Mouse (Mus musculus) neural tube, embryonic 12.5 days (tissue): ENCODE measurements around the gene Fhl2. TPM values are rescaled to one million over a fixed set of nuclear protein-coding genes. Genes with fewer than 3 reads are reported as not detected.
"Not testable (repeated sequence)": the region's sequence is repeated elsewhere in the genome, so short reads cannot be mapped to it uniquely, and the experiment has no call there.

Source experiments
- ATAC-seq: fragments of 200-750 bp; cut with Nextera tagmentation; 2 replicates; pipeline ENCODE4 v1.8.0; 2017; ENCODE audit warnings: low read depth, mild to moderate bottlenecking, moderate TSS enrichment, moderate library complexity; ENCODE audit not compliant: low FRiP score
- H3K27ac ChIP-seq: fragments of 300-500 bp; sonication (generic); 2 replicates; pipeline ENCODE4 v1.5.1; 2016
- H3K27me3 ChIP-seq: fragments of 300-500 bp; sonication (generic); replicated peaks from 2 replicates; pipeline ENCODE4 v1.6.1; 2016; ENCODE audit warnings: mild to moderate bottlenecking
- H3K36me3 ChIP-seq: fragments of 300-500 bp; sonication (generic); 2 replicates; pipeline ENCODE4 v1.6.1; 2016; ENCODE audit warnings: mild to moderate bottlenecking
- H3K4me1 ChIP-seq: fragments of 300-500 bp; sonication (generic); 2 replicates; pipeline ENCODE4 v1.6.1; 2016
- H3K4me2 ChIP-seq: fragments of 300-500 bp; sonication (generic); replicated peaks from 2 replicates; pipeline ENCODE4 v1.6.1; 2016; ENCODE audit warnings: mild to moderate bottlenecking
- H3K4me3 ChIP-seq: fragments of 300-500 bp; sonication (generic); 2 replicates; pipeline ENCODE4 v1.5.1; 2016
- H3K9ac ChIP-seq: fragments of 300-500 bp; sonication (generic); 2 replicates; pipeline ENCODE4 v1.6.1; 2016; ENCODE audit warnings: mild to moderate bottlenecking
- H3K9me3 ChIP-seq: fragments of 300-500 bp; sonication (generic); 2 replicates; pipeline ENCODE4 v1.6.1; 2016; ENCODE audit warnings: mild to moderate bottlenecking
- WGBS: fragments of 180-500 bp; shearing (Covaris S2); methylation state at CpG from one replicate; pipeline ENCODE4 v1.1.7; 2016; 5-methylcytosine and 5-hydroxymethylcytosine counted together
- polyA plus RNA-seq: library from polyadenylated mRNA; unstranded; fragments of >200 nt; fragmentation: Nextera tagmentation; extraction: Ambion mirVana; gene quantifications from 2 replicates; pipeline ENCODE4 v1.2.1, GENCODE M21; 2016

The Fhl2 gene
- polyA plus RNA-seq, 1 experiment from 2014 or later = 16.8 TPM

DNA sequence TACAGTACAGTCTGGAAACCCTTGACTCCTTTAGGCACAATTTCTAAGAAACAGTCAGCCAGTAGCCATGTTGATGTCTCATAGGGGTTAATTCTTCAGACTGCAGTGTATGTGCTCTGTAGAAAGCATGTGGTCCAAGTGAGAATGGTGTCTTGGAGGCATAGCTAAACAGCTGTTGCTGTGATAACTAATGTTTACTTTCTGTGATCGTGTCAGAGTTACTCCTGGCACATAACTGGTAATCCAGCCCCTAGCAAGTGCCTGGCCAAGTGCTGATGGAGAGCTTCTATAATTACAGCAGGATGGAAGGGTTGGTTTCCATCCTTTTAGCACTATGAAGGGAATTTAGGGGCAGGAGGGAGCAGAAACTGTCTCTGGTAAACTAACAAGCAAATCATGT lies 14.5 kb upstream of the Fhl2 start:
- Histone ChIP-seq H3K4me1 (no peaks in the 10 kb centered on the region), H3K27ac (no peak overlapping the region), H3K9me3 (no peaks in the 10 kb centered on the region), H3K27me3 (no peaks in the 10 kb centered on the region), H3K9ac (no peak overlapping the region), H3K36me3 (no peaks in the 10 kb centered on the region), H3K4me2 (no peak overlapping the region), H3K4me3 (no peak overlapping the region)
- WGBS = 78% methylated on average over 1 of the region's 1 CpGs
- no peak for ATAC-seq

DNA sequence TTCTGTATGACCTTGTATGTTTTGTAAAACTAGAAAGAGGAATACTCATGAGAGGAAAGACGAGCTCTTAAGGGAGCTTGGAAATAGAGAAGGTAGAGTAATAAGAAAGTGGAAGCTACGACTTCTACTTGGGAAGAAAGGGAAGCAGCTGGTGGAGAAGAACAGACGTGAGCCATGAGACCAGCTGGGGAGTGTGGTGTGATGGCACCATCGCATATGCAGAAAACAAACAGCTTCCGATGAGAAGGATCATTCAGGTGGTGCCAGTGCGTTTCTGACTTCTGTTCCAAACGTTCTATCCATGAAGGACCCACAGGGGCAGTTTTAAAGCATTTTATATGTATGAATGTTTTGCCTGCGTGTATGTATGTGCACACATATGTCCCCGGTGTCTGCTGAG lies 13.5 kb upstream of the Fhl2 start:
- Histone ChIP-seq H3K4me3 (no peak overlapping the region), H3K27me3 (no peaks in the 10 kb centered on the region), H3K9ac (no peak overlapping the region), H3K9me3 (no peaks in the 10 kb centered on the region), H3K36me3 (no peaks in the 10 kb centered on the region), H3K4me1 (no peaks in the 10 kb centered on the region), H3K27ac (no peak overlapping the region), H3K4me2 (no peak overlapping the region)
- ATAC-seq = no peak
- 86% methylated on average over 9 of the region's 9 CpGs for WGBS

- Histone ChIP-seq H3K4me1 (no peaks in the 10 kb centered on the region), H3K9ac (no peak overlapping the region), H3K9me3 (no peaks in the 10 kb centered on the region), H3K27ac (no peak overlapping the region), H3K27me3 (no peaks in the 10 kb centered on the region), H3K36me3 (no peaks in the 10 kb centered on the region), H3K4me3 (no peak overlapping the region), H3K4me2 (no peak overlapping the region)
- WGBS = 85% methylated on average over 1 of the region's 1 CpGs
- no peak for ATAC-seq
Measured at GRCm38 (mm10) chr1:43207147-43207546, 10.4 kb upstream of the Fhl2 start.

- H3K4me3 ChIP-seq = no peak overlapping the region
- H3K9me3 ChIP-seq = no peaks in the 10 kb centered on the region
- H3K27me3 ChIP-seq = no peaks in the 10 kb centered on the region
- 59% methylated on average over 5 of the region's 5 CpGs for WGBS
- no peak overlapping the region for H3K4me2 ChIP-seq
- no peak for ATAC-seq
- no peak overlapping the region for H3K9ac ChIP-seq
- no peak overlapping the region for H3K27ac ChIP-seq
- H3K4me1 ChIP-seq = no peaks in the 10 kb centered on the region
- no peaks in the 10 kb centered on the region for H3K36me3 ChIP-seq
Measured at GRCm38 (mm10) chr1:43203282-43203681, 6.5 kb upstream of the Fhl2 start.

DNA sequence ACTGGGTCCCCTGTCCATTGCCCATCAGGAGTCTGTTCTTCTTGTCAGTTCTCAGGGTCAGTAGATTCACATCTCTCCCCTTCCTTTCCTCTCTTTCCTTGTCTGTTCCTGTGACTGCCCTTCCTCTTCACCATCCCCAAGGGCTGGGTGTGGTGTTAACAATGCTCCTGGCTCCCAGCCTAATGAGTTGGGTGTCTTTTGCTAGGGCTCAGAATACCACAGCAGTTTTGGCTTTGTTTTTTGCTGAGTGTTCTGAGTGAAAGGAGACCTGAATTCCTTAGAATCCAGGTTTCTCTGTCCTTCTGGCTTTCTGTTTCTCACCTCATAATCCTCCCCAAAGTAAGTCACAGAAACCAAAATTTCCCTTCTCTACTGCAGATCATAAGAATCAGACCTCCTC lies 5.4 kb upstream of the Fhl2 start:
- Histone ChIP-seq H3K27me3 (no peaks in the 10 kb centered on the region), H3K36me3 (no peaks in the 10 kb centered on the region), H3K9me3 (no peaks in the 10 kb centered on the region), H3K27ac (no peak overlapping the region), H3K4me2 (no peak overlapping the region), H3K4me1 (no peaks in the 10 kb centered on the region), H3K4me3 (no peak overlapping the region), H3K9ac (no peak overlapping the region)
- ATAC-seq = no peak

- Histone ChIP-seq H3K4me2 (no peak overlapping the region), H3K27me3 (no peaks in the 10 kb centered on the region), H3K4me3 (no peak overlapping the region), H3K27ac (no peak overlapping the region), H3K9ac (no peak overlapping the region), H3K4me1 (no peaks in the 10 kb centered on the region), H3K36me3 (no peaks in the 10 kb centered on the region), H3K9me3 (no peaks in the 10 kb centered on the region)
- WGBS = 78% methylated on average over 2 of the region's 2 CpGs
- no peak for ATAC-seq
Measured at GRCm38 (mm10) chr1:43201796-43202195, 5.0 kb upstream of the Fhl2 start.

DNA sequence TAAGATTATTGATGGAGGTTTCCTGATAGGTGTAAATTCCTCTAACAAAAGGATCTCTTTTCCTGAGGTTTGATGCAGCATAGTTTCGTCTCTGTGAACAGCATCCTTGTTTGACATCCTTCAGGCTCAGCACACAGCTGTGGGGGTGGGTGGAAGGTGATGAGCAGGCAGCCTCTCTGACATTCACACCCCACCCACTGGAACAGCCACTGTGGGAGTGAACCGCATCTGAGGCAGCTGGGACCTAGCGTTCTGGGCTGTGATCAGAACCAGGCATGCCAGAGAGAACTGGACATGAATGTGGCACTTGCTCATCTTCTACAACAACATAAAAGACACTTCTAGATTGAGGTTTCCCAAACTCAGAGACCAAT lies 3.1 kb upstream of the Fhl2 start:
- no peak overlapping the region for H3K27ac ChIP-seq
- H3K4me3 ChIP-seq = no peak overlapping the region
- no peak for ATAC-seq
- no peaks in the 10 kb centered on the region for H3K4me1 ChIP-seq
- no peak overlapping the region for H3K4me2 ChIP-seq
- H3K27me3 ChIP-seq = no peaks in the 10 kb centered on the region
- 85% methylated on average over 3 of the region's 3 CpGs for WGBS
- no peaks in the 10 kb centered on the region for H3K36me3 ChIP-seq
- no peaks in the 10 kb centered on the region for H3K9me3 ChIP-seq
- H3K9ac ChIP-seq = no peak overlapping the region

GRCm38 (mm10) chr1:43199210-43199866 lies 2.6 kb upstream of the Fhl2 start:
- Histone ChIP-seq H3K4me2 (no peak overlapping the region), H3K27ac (no peak overlapping the region), H3K36me3 (no peaks in the 10 kb centered on the region), H3K27me3 (no peaks in the 10 kb centered on the region), H3K4me1 (no peaks in the 10 kb centered on the region), H3K9me3 (no peaks in the 10 kb centered on the region), H3K9ac (no peak overlapping the region), H3K4me3 (no peak overlapping the region)
- WGBS = 90% methylated on average over 3 of the region's 3 CpGs
- no peak for ATAC-seq

- no peak overlapping the region for H3K4me3 ChIP-seq
- no peaks in the 10 kb centered on the region for H3K36me3 ChIP-seq
- ATAC-seq = no peak
- H3K9me3 ChIP-seq = no peaks in the 10 kb centered on the region
- H3K27me3 ChIP-seq = no peaks in the 10 kb centered on the region
- no peak overlapping the region for H3K9ac ChIP-seq
- H3K27ac ChIP-seq = no peak overlapping the region
- no peaks in the 10 kb centered on the region for H3K4me1 ChIP-seq
- 75% methylated on average over 1 of the region's 1 CpGs for WGBS
- no peak overlapping the region for H3K4me2 ChIP-seq
Measured at GRCm38 (mm10) chr1:43196059-43196458, 725 bp downstream of the Fhl2 start.

GRCm38 (mm10) chr1:43193423-43193822 lies 3.4 kb downstream of the Fhl2 start:
- H3K9me3 ChIP-seq = no peaks in the 10 kb centered on the region
- H3K4me3 ChIP-seq = no peak overlapping the region
- 94% methylated on average over 6 of the region's 6 CpGs for WGBS
- H3K4me1 ChIP-seq = no peaks in the 10 kb centered on the region
- ATAC-seq = no peak
- H3K36me3 ChIP-seq = no peaks in the 10 kb centered on the region
- H3K27ac ChIP-seq = no peak overlapping the region
- no peaks in the 10 kb centered on the region for H3K27me3 ChIP-seq
- no peak overlapping the region for H3K4me2 ChIP-seq
- no peak overlapping the region for H3K9ac ChIP-seq

DNA sequence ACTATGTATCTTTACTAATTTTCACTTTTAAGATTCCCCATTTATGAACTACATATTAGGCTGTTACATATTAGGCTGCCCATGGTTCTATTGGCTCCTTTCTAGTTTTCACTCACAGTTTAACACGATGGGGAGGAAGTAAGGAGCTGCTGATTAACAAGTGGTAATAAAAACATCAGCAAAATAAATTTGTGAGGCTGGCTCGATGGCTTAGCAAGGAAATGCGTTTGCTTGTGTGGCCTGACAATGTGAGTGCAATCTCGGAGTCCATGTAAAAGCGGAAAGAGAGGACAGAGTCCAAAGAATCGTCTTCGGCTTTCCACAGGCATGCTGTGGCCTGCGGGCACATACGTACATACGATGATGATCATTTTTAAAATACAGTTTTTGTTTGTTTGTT lies 4.3 kb downstream of the Fhl2 start:
- Histone ChIP-seq H3K36me3 (no peaks in the 10 kb centered on the region), H3K27ac (no peak overlapping the region), H3K9me3 (no peaks in the 10 kb centered on the region), H3K9ac (no peak overlapping the region), H3K4me3 (no peak overlapping the region), H3K4me2 (no peak overlapping the region), H3K4me1 (no peaks in the 10 kb centered on the region), H3K27me3 (no peaks in the 10 kb centered on the region)
- no peak for ATAC-seq
- WGBS = 72% methylated on average over 10 of the region's 10 CpGs

- Histone ChIP-seq H3K9me3 (no peaks in the 10 kb centered on the region), H3K36me3 (no peaks in the 10 kb centered on the region), H3K27me3 (no peaks in the 10 kb centered on the region), H3K27ac (no peak overlapping the region), H3K4me2 (no peak overlapping the region), H3K4me3 (no peak overlapping the region), H3K9ac (no peak overlapping the region), H3K4me1 (no peaks in the 10 kb centered on the region)
- ATAC-seq = no peak
- WGBS = 86% methylated on average over 8 of the region's 8 CpGs
Measured at GRCm38 (mm10) chr1:43191078-43191477, 5.7 kb downstream of the Fhl2 start.

GRCm38 (mm10) chr1:43188893-43189292 lies 7.9 kb downstream of the Fhl2 start:
- H3K4me2 ChIP-seq, H3K9ac ChIP-seq, ATAC-seq, H3K4me1 ChIP-seq, H3K4me3 ChIP-seq, H3K27ac ChIP-seq, H3K36me3 ChIP-seq, H3K9me3 ChIP-seq, H3K27me3 ChIP-seq: not testable (repeated sequence)
- WGBS = 96% methylated on average over 14 of the region's 16 CpGs
